Mouse (Mus musculus): ENCODE measurements around the gene Trmo. TPM values are rescaled to one million over a fixed set of nuclear protein-coding genes. Genes with fewer than 3 reads are reported as not detected.

Gene Trmo
- polyA plus RNA-seq, 1 experiment: 5.5 TPM

DNA sequence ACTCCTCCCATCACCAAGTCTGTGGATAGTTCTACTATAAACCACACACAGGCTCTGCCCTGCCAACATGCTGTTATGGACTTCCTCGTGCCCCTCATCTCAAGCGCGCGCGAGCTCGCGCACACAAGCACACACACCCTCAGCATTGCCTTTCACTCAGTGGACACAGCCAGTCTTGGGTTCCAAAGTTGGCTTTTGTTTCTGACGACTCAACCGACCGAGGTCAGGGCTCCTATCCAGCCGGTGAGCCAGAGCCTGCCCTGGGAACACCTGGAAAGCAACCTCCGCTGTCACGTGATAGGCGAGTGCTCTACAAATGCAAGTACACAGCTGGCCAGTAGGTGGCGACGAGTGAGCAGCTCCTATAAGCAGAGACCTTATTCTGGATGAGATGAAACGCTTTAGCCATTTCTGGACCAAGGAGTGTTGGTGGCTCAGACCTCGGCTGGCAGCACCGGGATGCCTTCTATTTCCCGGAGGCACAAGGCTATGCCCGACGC is 14.3 kb downstream of the Trmo start:
- DNase-seq: peak; percentile 77
- peak overlapping the region; percentile 20 for H3K4me3 ChIP-seq (replicated peaks; ENCODE audit: extremely low read depth, low read depth, low read length)
- peaks cover 3% of the 10 kb centered on the region; the same call in 1 of the 2 replicates for H3K4me1 ChIP-seq (ENCODE audit: control insufficient read depth, insufficient read depth, low read length)
- TF ChIP-seq CTCF (IDR thresholded peaks at IDR 0.05; ENCODE audit: insufficient read depth, low read length): peak; percentile 95
- no peak for TF ChIP-seq POLR2A (IDR thresholded peaks at IDR 0.05; ENCODE audit: borderline replicate concordance, extremely low read depth, low read depth, low read length)
- WGBS: 22% methylated on average over 22 of the region's 22 CpGs

DNA sequence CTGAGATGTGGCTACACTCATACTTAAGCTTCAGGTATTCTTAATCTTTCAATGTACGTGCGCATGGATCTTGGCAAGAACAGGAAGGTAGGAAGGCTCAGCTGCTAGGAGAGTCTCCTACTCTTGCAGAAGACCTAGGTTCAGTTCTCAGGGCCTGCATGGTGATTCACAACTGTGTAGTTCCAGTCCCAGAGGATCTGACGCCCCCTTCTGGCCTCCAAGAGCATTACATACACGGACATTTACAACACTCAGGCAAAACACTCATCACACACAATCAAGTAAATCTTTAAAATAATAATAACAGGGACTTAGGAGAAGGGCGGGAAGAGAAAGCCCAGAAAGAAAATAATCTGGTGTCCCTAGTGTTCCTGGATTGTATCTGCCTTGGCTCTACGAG is 14.8 kb downstream of the Trmo start:
- TF ChIP-seq POLR2A (IDR thresholded peaks at IDR 0.05; ENCODE audit: borderline replicate concordance, extremely low read depth, low read depth, low read length) (no peak), CTCF (IDR thresholded peaks at IDR 0.05; ENCODE audit: insufficient read depth, low read length) (peak; percentile 39; the same call in 1 of the 2 replicates)
- Histone ChIP-seq H3K4me3 (replicated peaks; ENCODE audit: extremely low read depth, low read depth, low read length) (no peak overlapping the region), H3K4me1 (ENCODE audit: control insufficient read depth, insufficient read depth, low read length) (peaks cover 3% of the 10 kb centered on the region; the same call in 1 of the 2 replicates)
- DNase-seq: no peak
- 58% methylated on average over 6 of the region's 6 CpGs for WGBS

DNA sequence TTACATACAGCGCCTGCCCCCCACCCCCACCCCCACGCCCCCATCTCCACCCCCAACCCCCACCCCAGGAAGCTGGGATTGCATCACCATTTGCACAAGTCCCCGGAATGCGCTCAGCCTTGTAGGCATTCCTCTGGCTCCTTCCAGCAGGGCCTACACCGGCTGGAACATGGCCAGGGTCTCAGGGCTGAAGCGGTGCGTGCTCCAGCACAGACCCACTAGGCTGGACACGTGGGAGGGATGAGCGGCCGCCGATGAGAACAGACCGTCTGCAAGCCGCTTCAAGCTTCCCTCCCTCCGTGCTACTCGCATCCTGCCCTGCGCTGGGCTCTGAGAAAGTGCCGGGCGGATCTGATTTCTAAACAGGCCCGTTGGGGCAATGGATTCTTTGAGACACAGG is 18.2 kb downstream of the Trmo start:
- Histone ChIP-seq H3K4me3 (replicated peaks; ENCODE audit: extremely low read depth, low read depth, low read length) (no peak overlapping the region), H3K4me1 (ENCODE audit: control insufficient read depth, insufficient read depth, low read length) (peaks cover 3% of the 10 kb centered on the region; the same call in 1 of the 2 replicates)
- 3% methylated on average over 19 of the region's 19 CpGs for WGBS
- peak; percentile 46 for DNase-seq
- TF ChIP-seq CTCF (IDR thresholded peaks at IDR 0.05; ENCODE audit: insufficient read depth, low read length) (no peak), POLR2A (IDR thresholded peaks at IDR 0.05; ENCODE audit: borderline replicate concordance, extremely low read depth, low read depth, low read length) (no peak)

GRCm38 (mm10) chr4:46370406-46370805 is 18.8 kb downstream of the Trmo start:
- Histone ChIP-seq H3K4me3 (replicated peaks; ENCODE audit: extremely low read depth, low read depth, low read length) (no peak overlapping the region), H3K4me1 (ENCODE audit: control insufficient read depth, insufficient read depth, low read length) (peaks cover 3% of the 10 kb centered on the region; the same call in 1 of the 2 replicates)
- no peak for DNase-seq
- TF ChIP-seq POLR2A (IDR thresholded peaks at IDR 0.05; ENCODE audit: borderline replicate concordance, extremely low read depth, low read depth, low read length) (no peak), CTCF (IDR thresholded peaks at IDR 0.05; ENCODE audit: insufficient read depth, low read length) (no peak)
- 38% methylated on average over 6 of the region's 6 CpGs for WGBS

DNA sequence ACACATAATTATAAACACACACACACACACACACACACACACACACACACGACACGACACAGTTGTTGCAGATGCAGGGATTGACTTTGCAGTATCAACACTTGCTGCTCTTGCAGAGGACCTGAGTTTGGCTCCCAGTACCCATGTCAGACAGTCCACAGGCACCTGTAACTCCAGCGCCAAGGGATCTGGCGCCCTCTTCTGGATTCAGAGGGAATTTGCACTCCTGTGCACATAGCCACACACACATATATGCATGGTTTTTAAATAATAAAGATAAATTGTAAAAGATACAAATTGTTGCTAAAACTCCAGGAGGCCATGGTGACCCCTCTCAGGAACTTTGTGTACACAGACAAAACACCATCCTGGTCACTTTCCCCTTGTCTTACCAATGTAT is 20.2 kb downstream of the Trmo start:
- TF ChIP-seq POLR2A (IDR thresholded peaks at IDR 0.05; ENCODE audit: borderline replicate concordance, extremely low read depth, low read depth, low read length): no peak
- no peak for TF ChIP-seq CTCF (IDR thresholded peaks at IDR 0.05; ENCODE audit: insufficient read depth, low read length)
- DNase-seq: no peak
- 61% methylated on average over 4 of the region's 4 CpGs for WGBS
- no peak overlapping the region for H3K4me3 ChIP-seq (replicated peaks; ENCODE audit: extremely low read depth, low read depth, low read length)
- H3K4me1 ChIP-seq (ENCODE audit: control insufficient read depth, insufficient read depth, low read length): peaks cover 3% of the 10 kb centered on the region; the same call in 1 of the 2 replicates

- peaks cover 3% of the 10 kb centered on the region; the same call in 1 of the 2 replicates for H3K4me1 ChIP-seq (ENCODE audit: control insufficient read depth, insufficient read depth, low read length)
- WGBS: 13% methylated on average over 12 of the region's 12 CpGs
- TF ChIP-seq CTCF (IDR thresholded peaks at IDR 0.05; ENCODE audit: insufficient read depth, low read length): no peak
- no peak for TF ChIP-seq POLR2A (IDR thresholded peaks at IDR 0.05; ENCODE audit: borderline replicate concordance, extremely low read depth, low read depth, low read length)
- no peak for DNase-seq
- no peak overlapping the region for H3K4me3 ChIP-seq (replicated peaks; ENCODE audit: extremely low read depth, low read depth, low read length)
These were observed 21.7 kb downstream of the Trmo start for GRCm38 (mm10) chr4:46367487-46367959.

DNA sequence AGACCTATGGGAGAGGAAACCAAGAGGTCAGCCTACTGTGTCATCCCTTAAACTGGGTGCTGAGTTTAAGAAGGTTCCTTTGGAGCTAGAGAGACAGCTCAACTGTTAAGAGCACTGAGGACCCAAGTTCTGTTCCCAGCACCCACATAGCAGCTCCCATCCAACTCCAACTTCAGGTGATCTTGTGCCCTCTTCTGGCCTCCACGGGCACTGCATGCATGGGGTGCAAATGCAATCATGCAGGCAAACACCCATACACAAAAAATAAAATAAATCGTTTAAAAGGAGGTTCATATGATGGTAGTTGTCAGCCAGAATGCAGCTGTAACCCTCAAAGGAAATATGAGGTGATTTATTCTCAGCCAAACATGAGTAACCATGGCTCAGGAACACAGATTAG is 24.9 kb downstream of the Trmo start:
- TF ChIP-seq POLR2A (IDR thresholded peaks at IDR 0.05; ENCODE audit: borderline replicate concordance, extremely low read depth, low read depth, low read length): no peak
- no peak for TF ChIP-seq CTCF (IDR thresholded peaks at IDR 0.05; ENCODE audit: insufficient read depth, low read length)
- DNase-seq: no peak
- H3K4me1 ChIP-seq (ENCODE audit: control insufficient read depth, insufficient read depth, low read length): no peaks in the 10 kb centered on the region
- H3K4me3 ChIP-seq (replicated peaks; ENCODE audit: extremely low read depth, low read depth, low read length): no peak overlapping the region
- WGBS: 81% methylated on average over 2 of the region's 2 CpGs

DNA sequence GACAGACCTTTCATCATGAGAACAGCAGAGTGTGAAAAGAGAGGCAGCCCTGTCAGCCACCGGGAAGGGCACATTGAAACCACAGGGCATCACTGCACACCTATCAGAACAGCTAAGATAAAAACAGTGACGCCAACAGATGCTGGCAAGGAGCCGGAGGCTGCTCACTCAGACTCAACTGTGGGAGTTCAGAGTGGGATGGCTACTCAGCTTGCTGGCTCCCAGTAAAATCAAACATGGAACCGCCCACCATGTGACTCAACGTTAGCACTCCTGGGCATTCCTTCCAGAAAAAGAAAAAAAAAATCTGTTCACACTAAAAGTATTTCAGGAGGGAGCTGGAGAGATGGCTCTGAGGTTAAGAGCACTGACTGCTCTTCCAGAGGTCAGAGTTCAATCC is 28.0 kb downstream of the Trmo start:
- TF ChIP-seq POLR2A (IDR thresholded peaks at IDR 0.05; ENCODE audit: borderline replicate concordance, extremely low read depth, low read depth, low read length) (no peak), CTCF (IDR thresholded peaks at IDR 0.05; ENCODE audit: insufficient read depth, low read length) (no peak)
- no peak for DNase-seq
- WGBS: 44% methylated on average over 5 of the region's 5 CpGs
- Histone ChIP-seq H3K4me1 (ENCODE audit: control insufficient read depth, insufficient read depth, low read length) (no peaks in the 10 kb centered on the region), H3K4me3 (replicated peaks; ENCODE audit: extremely low read depth, low read depth, low read length) (no peak overlapping the region)

- no peak overlapping the region for H3K4me3 ChIP-seq (replicated peaks; ENCODE audit: extremely low read depth, low read depth, low read length)
- no peak for TF ChIP-seq POLR2A (IDR thresholded peaks at IDR 0.05; ENCODE audit: borderline replicate concordance, extremely low read depth, low read depth, low read length)
- no peak for TF ChIP-seq CTCF (IDR thresholded peaks at IDR 0.05; ENCODE audit: insufficient read depth, low read length)
- H3K4me1 ChIP-seq (ENCODE audit: control insufficient read depth, insufficient read depth, low read length): no peaks in the 10 kb centered on the region
- WGBS: 62% methylated on average over 12 of the region's 12 CpGs
- DNase-seq: no peak
These were observed 29.5 kb downstream of the Trmo start for GRCm38 (mm10) chr4:46359539-46360253.

Data from lung, adult 2 months (tissue).